Mouse (Mus musculus) forebrain, embryonic 13.5 days (tissue): ENCODE results near the gene Sptbn1. TPM values are rescaled to one million over a fixed set of nuclear protein-coding genes. Genes with fewer than 3 reads are reported as not detected.
"Not testable (repeated sequence)": the region's sequence is repeated elsewhere in the genome, so short reads cannot be mapped to it uniquely, and the experiment has no call there.

Experiments
- ATAC-seq: fragments of 200-750 bp; cut with Nextera tagmentation; 2 replicates; pipeline ENCODE4 v1.8.0; 2017
- H3K27ac ChIP-seq: fragments of 300-500 bp; sonication (generic); 2 replicates; pipeline ENCODE4 v1.5.1; 2015; ENCODE audit warnings: inconsistent platforms, mild to moderate bottlenecking, moderate library complexity
- H3K27me3 ChIP-seq: fragments of 300-500 bp; sonication (generic); 2 replicates; pipeline ENCODE4 v1.6.1; 2015; ENCODE audit warnings: mild to moderate bottlenecking, inconsistent platforms
- H3K36me3 ChIP-seq: fragments of 300-500 bp; sonication (generic); 2 replicates; pipeline ENCODE4 v1.6.1; 2015; ENCODE audit warnings: mild to moderate bottlenecking, inconsistent platforms; ENCODE audit not compliant: poor library complexity, severe bottlenecking
- H3K4me1 ChIP-seq: fragments of 300-500 bp; sonication (generic); 2 replicates; pipeline ENCODE4 v1.6.1; 2015; ENCODE audit warnings: inconsistent platforms
- H3K4me2 ChIP-seq: fragments of 300-500 bp; sonication (generic); 2 replicates; pipeline ENCODE4 v1.6.1; 2015; ENCODE audit warnings: inconsistent platforms, mild to moderate bottlenecking, moderate library complexity
- H3K4me3 ChIP-seq: fragments of 300-500 bp; sonication (generic); 2 replicates; pipeline ENCODE4 v1.5.1; 2015; ENCODE audit warnings: mild to moderate bottlenecking, inconsistent platforms
- H3K9ac ChIP-seq: fragments of 300-500 bp; sonication (generic); 2 replicates; pipeline ENCODE4 v1.6.1; 2015; ENCODE audit warnings: mild to moderate bottlenecking, inconsistent platforms
- H3K9me3 ChIP-seq: fragments of 300-500 bp; sonication (generic); replicated peaks from 2 replicates; pipeline ENCODE4 v1.6.1; 2016; ENCODE audit warnings: inconsistent platforms
- WGBS: fragments of 180-500 bp; shearing (Covaris S2); methylation state at CpG from one replicate; pipeline ENCODE4 v1.1.7; 2015; 5-methylcytosine and 5-hydroxymethylcytosine counted together
- polyA plus RNA-seq: library from polyadenylated mRNA; unstranded; fragments of >200 nt; fragmentation: Nextera tagmentation; extraction: Ambion mirVana; gene quantifications from 2 replicates; pipeline ENCODE4 v1.2.1, GENCODE M21; 2015

Sptbn1 gene
- polyA plus RNA-seq, 1 experiment from 2014 or later, result 85.6 TPM

GRCm38 (mm10) chr11:30268648-30269375, 837 bp upstream of the Sptbn1 start:
- no peaks in the 10 kb centered on the region for H3K36me3 ChIP-seq
- peak overlapping the region; percentile 66 for H3K9ac ChIP-seq
- 5% methylated on average over 15 of the region's 15 CpGs for WGBS
- peak overlapping the region; percentile 95 for H3K27ac ChIP-seq
- peaks cover 14% of the 10 kb centered on the region for H3K27me3 ChIP-seq
- ATAC-seq, result peak; percentile 17
- peak overlapping the region; percentile 94 for H3K4me3 ChIP-seq
- peaks cover 21% of the 10 kb centered on the region for H3K4me1 ChIP-seq
- H3K4me2 ChIP-seq, result peak overlapping the region; percentile 66
- no peaks in the 10 kb centered on the region for H3K9me3 ChIP-seq

GRCm38 (mm10) chr11:30267036-30267891, 711 bp downstream of the Sptbn1 start:
- H3K9ac ChIP-seq, result peak overlapping the region; percentile 95
- H3K36me3 ChIP-seq, result no peaks in the 10 kb centered on the region
- H3K4me2 ChIP-seq, result peak overlapping the region; percentile 66
- WGBS, result under 1% methylated on average over 69 of the region's 69 CpGs
- H3K4me3 ChIP-seq, result peak overlapping the region; percentile 94
- H3K9me3 ChIP-seq, result no peaks in the 10 kb centered on the region
- H3K27me3 ChIP-seq, result peaks cover 14% of the 10 kb centered on the region
- peak; percentile 71 for ATAC-seq
- H3K27ac ChIP-seq, result peak overlapping the region; percentile 95
- H3K4me1 ChIP-seq, result peaks cover 25% of the 10 kb centered on the region

GRCm38 (mm10) chr11:30266691-30267035, 1.3 kb downstream of the Sptbn1 start:
- WGBS, result 13% methylated on average over 7 of the region's 7 CpGs
- peaks cover 25% of the 10 kb centered on the region for H3K4me1 ChIP-seq
- H3K4me2 ChIP-seq, result peak overlapping the region; percentile 66
- peaks cover 14% of the 10 kb centered on the region for H3K27me3 ChIP-seq
- H3K27ac ChIP-seq, result peak overlapping the region; percentile 95
- no peaks in the 10 kb centered on the region for H3K36me3 ChIP-seq
- no peaks in the 10 kb centered on the region for H3K9me3 ChIP-seq
- H3K4me3 ChIP-seq, result peak overlapping the region; percentile 94
- no peak; the same call in 1 of the 2 replicates for ATAC-seq
- H3K9ac ChIP-seq, result peak overlapping the region; percentile 95

- peak overlapping the region; percentile 94 for H3K4me3 ChIP-seq
- peak overlapping the region; percentile 66 for H3K4me2 ChIP-seq
- H3K27me3 ChIP-seq, result peaks cover 11% of the 10 kb centered on the region
- no peak for ATAC-seq
- H3K27ac ChIP-seq, result no peak overlapping the region
- 84% methylated on average over 2 of the region's 2 CpGs for WGBS
- no peaks in the 10 kb centered on the region for H3K36me3 ChIP-seq
- H3K9me3 ChIP-seq, result no peaks in the 10 kb centered on the region
- H3K9ac ChIP-seq, result peak overlapping the region; percentile 58
- peaks cover 25% of the 10 kb centered on the region for H3K4me1 ChIP-seq
Measured at GRCm38 (mm10) chr11:30265666-30266065, 2.3 kb downstream of the Sptbn1 start.

- Histone ChIP-seq H3K27me3 (no peaks in the 10 kb centered on the region), H3K36me3 (no peaks in the 10 kb centered on the region), H3K27ac (no peak overlapping the region), H3K9ac (no peak overlapping the region), H3K4me1 (peaks cover 20% of the 10 kb centered on the region), H3K4me2 (no peak overlapping the region), H3K9me3 (0 out of 2 replicates have a peak, but pooled peaks cover 3% of the 10 kb centered on the region), H3K4me3 (no peak overlapping the region)
- 81% methylated on average over 2 of the region's 2 CpGs for WGBS
- ATAC-seq, result no peak
Measured at GRCm38 (mm10) chr11:30263627-30264026, 4.3 kb downstream of the Sptbn1 start.

- no peak for ATAC-seq
- no peaks in the 10 kb centered on the region for H3K27me3 ChIP-seq
- H3K36me3 ChIP-seq, result no peaks in the 10 kb centered on the region
- 89% methylated on average over 6 of the region's 6 CpGs for WGBS
- peaks cover 4% of the 10 kb centered on the region; the same call in 1 of the 2 replicates for H3K4me1 ChIP-seq
- H3K4me2 ChIP-seq, result no peak overlapping the region
- no peak overlapping the region for H3K27ac ChIP-seq
- no peak overlapping the region for H3K4me3 ChIP-seq
- 0 out of 2 replicates have a peak, but pooled peaks cover 3% of the 10 kb centered on the region for H3K9me3 ChIP-seq
- H3K9ac ChIP-seq, result no peak overlapping the region
Measured at GRCm38 (mm10) chr11:30258739-30259350, 9.1 kb downstream of the Sptbn1 start.

- no peak overlapping the region for H3K9ac ChIP-seq
- no peak overlapping the region for H3K4me2 ChIP-seq
- ATAC-seq, result no peak
- H3K36me3 ChIP-seq, result no peaks in the 10 kb centered on the region
- no peaks in the 10 kb centered on the region for H3K27me3 ChIP-seq
- no peaks in the 10 kb centered on the region for H3K4me1 ChIP-seq
- H3K4me3 ChIP-seq, result no peak overlapping the region
- 79% methylated on average over 1 of the region's 1 CpGs for WGBS
- no peak overlapping the region for H3K27ac ChIP-seq
- 0 out of 2 replicates have a peak, but pooled peaks cover 3% of the 10 kb centered on the region for H3K9me3 ChIP-seq
Measured at GRCm38 (mm10) chr11:30257812-30258211, 10.2 kb downstream of the Sptbn1 start.

GRCm38 (mm10) chr11:30257085-30257484, 10.9 kb downstream of the Sptbn1 start:
- ATAC-seq, result no peak
- H3K9me3 ChIP-seq, result 0 out of 2 replicates have a peak, but pooled peaks cover 3% of the 10 kb centered on the region
- H3K27ac ChIP-seq, result no peak overlapping the region
- no peak overlapping the region for H3K9ac ChIP-seq
- H3K27me3 ChIP-seq, result no peaks in the 10 kb centered on the region
- no peaks in the 10 kb centered on the region for H3K36me3 ChIP-seq
- no peaks in the 10 kb centered on the region for H3K4me1 ChIP-seq
- H3K4me2 ChIP-seq, result no peak overlapping the region
- no peak overlapping the region for H3K4me3 ChIP-seq

- WGBS, result 79% methylated on average over 5 of the region's 5 CpGs
- Histone ChIP-seq H3K27ac (no peak overlapping the region), H3K9me3 (0 out of 2 replicates have a peak, but pooled peaks cover 3% of the 10 kb centered on the region), H3K27me3 (no peaks in the 10 kb centered on the region), H3K4me2 (no peak overlapping the region), H3K9ac (no peak overlapping the region), H3K4me1 (0 out of 2 replicates have a peak, but pooled peaks cover 2% of the 10 kb centered on the region), H3K36me3 (no peaks in the 10 kb centered on the region), H3K4me3 (no peak overlapping the region)
- no peak for ATAC-seq
Measured at GRCm38 (mm10) chr11:30256491-30256890, 11.5 kb downstream of the Sptbn1 start.

GRCm38 (mm10) chr11:30255211-30255610, 12.8 kb downstream of the Sptbn1 start:
- not testable (repeated sequence) for H3K9ac ChIP-seq, H3K27me3 ChIP-seq, H3K4me3 ChIP-seq, H3K4me1 ChIP-seq, H3K36me3 ChIP-seq, H3K4me2 ChIP-seq, H3K27ac ChIP-seq, H3K9me3 ChIP-seq, ATAC-seq
- WGBS, result 91% methylated on average over 3 of the region's 3 CpGs

- Histone ChIP-seq H3K27ac (no peak overlapping the region), H3K27me3 (no peaks in the 10 kb centered on the region), H3K9me3 (no peaks in the 10 kb centered on the region), H3K4me1 (0 out of 2 replicates have a peak, but pooled peaks cover 5% of the 10 kb centered on the region), H3K4me3 (no peak overlapping the region), H3K36me3 (no peaks in the 10 kb centered on the region), H3K9ac (no peak overlapping the region), H3K4me2 (no peak overlapping the region)
- no peak for ATAC-seq
- 90% methylated on average over 11 of the region's 11 CpGs for WGBS
Measured at GRCm38 (mm10) chr11:30251294-30251904, 16.6 kb downstream of the Sptbn1 start.
